Mouse (Mus musculus) hindbrain, embryonic 11.5 days (tissue): ENCODE data around the gene Thrb. TPM values are rescaled to one million over a fixed set of nuclear protein-coding genes. Genes with fewer than 3 reads are reported as not detected.

Experiments
- ATAC-seq: fragments of 200-750 bp; cut with Nextera tagmentation; 2 replicates; pipeline ENCODE4 v1.8.0; 2017; ENCODE audit warnings: mild to moderate bottlenecking, moderate TSS enrichment, moderate library complexity; ENCODE audit not compliant: low FRiP score
- DNase-seq: peaks from one replicate; pipeline ENCODE4 v3.0.0-alpha.2; 2015; ENCODE audit warnings: low spot score
- H3K27ac ChIP-seq: fragments of 300-500 bp; sonication (generic); 2 replicates; pipeline ENCODE4 v1.5.1; 2014; ENCODE audit warnings: mild to moderate bottlenecking, low read depth, low read length
- H3K27me3 ChIP-seq: fragments of 300-500 bp; sonication (generic); 2 replicates; pipeline ENCODE4 v1.6.1; 2014; ENCODE audit warnings: mild to moderate bottlenecking, low read length, moderate library complexity, mixed read lengths; ENCODE audit not compliant: control insufficient read depth, insufficient read depth
- H3K36me3 ChIP-seq: fragments of 300-500 bp; sonication (generic); 2 replicates; pipeline ENCODE4 v1.6.1; 2014; ENCODE audit warnings: mild to moderate bottlenecking, low read length, moderate library complexity, mixed read lengths; ENCODE audit not compliant: control insufficient read depth, insufficient read depth
- H3K4me1 ChIP-seq: fragments of 300-500 bp; sonication (generic); replicated peaks from 2 replicates; pipeline ENCODE4 v1.6.1; 2014; ENCODE audit warnings: low read length, mixed read lengths; ENCODE audit not compliant: control insufficient read depth, insufficient read depth
- H3K4me2 ChIP-seq: fragments of 300-500 bp; sonication (generic); replicated peaks from 2 replicates; pipeline ENCODE4 v1.6.1; 2014; ENCODE audit warnings: mild to moderate bottlenecking, low read depth, low read length
- H3K4me3 ChIP-seq: fragments of 300-500 bp; sonication (generic); 2 replicates; pipeline ENCODE4 v1.5.1; 2014; ENCODE audit warnings: low read depth, low read length
- H3K9ac ChIP-seq: fragments of 300-500 bp; sonication (generic); 2 replicates; pipeline ENCODE4 v1.6.1; 2014; ENCODE audit warnings: low read depth, low read length
- H3K9me3 ChIP-seq: fragments of 300-500 bp; sonication (generic); 2 replicates; pipeline ENCODE4 v1.6.1; 2016; ENCODE audit warnings: low read length; ENCODE audit not compliant: control insufficient read depth
- WGBS: fragments of 180-500 bp; shearing (Covaris S2); extraction: QIAGEN DNeasy Blood & Tissue Kit; methylation state at CpG from one replicate; pipeline ENCODE4 v1.1.7; 2014; 5-methylcytosine and 5-hydroxymethylcytosine counted together
- polyA plus RNA-seq: library from polyadenylated mRNA; unstranded; fragments of >200 nt; fragmentation: Nextera tagmentation; extraction: Ambion mirVana; gene quantifications from 2 replicates; pipeline ENCODE4 v1.2.1, GENCODE M21; 2014

The Thrb gene
- polyA plus RNA-seq, 1 experiment from 2014 or later: 0.52 TPM

GRCm38 (mm10) chr14:17912573-17913207 lies 252.6 kb downstream of the Thrb start:
- WGBS: 73% methylated on average over 6 of the region's 6 CpGs
- DNase-seq: no peak
- ATAC-seq: no peak
- H3K9me3 ChIP-seq: no peaks in the 10 kb centered on the region
- H3K4me2 ChIP-seq: no peak overlapping the region
- no peaks in the 10 kb centered on the region for H3K36me3 ChIP-seq
- no peak overlapping the region for H3K27ac ChIP-seq
- H3K27me3 ChIP-seq: no peaks in the 10 kb centered on the region
- H3K9ac ChIP-seq: no peak overlapping the region
- no peaks in the 10 kb centered on the region for H3K4me1 ChIP-seq
- H3K4me3 ChIP-seq: no peak overlapping the region

GRCm38 (mm10) chr14:17915556-17915955 lies 255.5 kb downstream of the Thrb start:
- Histone ChIP-seq H3K36me3 (no peaks in the 10 kb centered on the region), H3K9ac (no peak overlapping the region), H3K27me3 (no peaks in the 10 kb centered on the region), H3K4me2 (no peak overlapping the region), H3K4me3 (no peak overlapping the region), H3K4me1 (no peaks in the 10 kb centered on the region), H3K9me3 (no peaks in the 10 kb centered on the region), H3K27ac (no peak overlapping the region)
- no peak for ATAC-seq
- 81% methylated on average over 2 of the region's 2 CpGs for WGBS
- no peak for DNase-seq

GRCm38 (mm10) chr14:17916651-17917050 lies 256.6 kb downstream of the Thrb start:
- Histone ChIP-seq H3K9ac (no peak overlapping the region), H3K4me3 (no peak overlapping the region), H3K4me1 (no peaks in the 10 kb centered on the region), H3K9me3 (no peaks in the 10 kb centered on the region), H3K27ac (no peak overlapping the region), H3K4me2 (no peak overlapping the region), H3K27me3 (no peaks in the 10 kb centered on the region), H3K36me3 (no peaks in the 10 kb centered on the region)
- 79% methylated on average over 2 of the region's 2 CpGs for WGBS
- ATAC-seq (no peak), DNase-seq (no peak)

- Histone ChIP-seq H3K27me3 (no peaks in the 10 kb centered on the region), H3K36me3 (no peaks in the 10 kb centered on the region), H3K4me1 (no peaks in the 10 kb centered on the region), H3K9ac (no peak overlapping the region), H3K4me3 (no peak overlapping the region), H3K27ac (no peak overlapping the region), H3K9me3 (no peaks in the 10 kb centered on the region), H3K4me2 (no peak overlapping the region)
- no peak for DNase-seq
- ATAC-seq: no peak
- 86% methylated on average over 3 of the region's 3 CpGs for WGBS
Observed at GRCm38 (mm10) chr14:17917124-17917763, 257.2 kb downstream of the Thrb start.

GRCm38 (mm10) chr14:17917899-17918298 lies 257.8 kb downstream of the Thrb start:
- Histone ChIP-seq H3K4me2 (no peak overlapping the region), H3K27me3 (no peaks in the 10 kb centered on the region), H3K9me3 (no peaks in the 10 kb centered on the region), H3K27ac (no peak overlapping the region), H3K4me1 (no peaks in the 10 kb centered on the region), H3K36me3 (no peaks in the 10 kb centered on the region), H3K9ac (no peak overlapping the region), H3K4me3 (no peak overlapping the region)
- ATAC-seq: no peak
- DNase-seq: no peak
- 47% methylated on average over 3 of the region's 3 CpGs for WGBS

- ATAC-seq (no peak; the same call in 1 of the 2 replicates), DNase-seq (no peak)
- Histone ChIP-seq H3K9ac (no peak overlapping the region), H3K27me3 (no peaks in the 10 kb centered on the region), H3K27ac (no peak overlapping the region), H3K9me3 (no peaks in the 10 kb centered on the region), H3K4me1 (no peaks in the 10 kb centered on the region), H3K4me3 (no peak overlapping the region), H3K4me2 (no peak overlapping the region), H3K36me3 (no peaks in the 10 kb centered on the region)
- WGBS: 70% methylated on average over 8 of the region's 8 CpGs
Observed at GRCm38 (mm10) chr14:17922807-17923704, 263.0 kb downstream of the Thrb start.

- ATAC-seq (no peak), DNase-seq (no peak)
- Histone ChIP-seq H3K4me3 (no peak overlapping the region), H3K27ac (no peak overlapping the region), H3K9ac (no peak overlapping the region), H3K36me3 (no peaks in the 10 kb centered on the region), H3K4me2 (no peak overlapping the region), H3K27me3 (no peaks in the 10 kb centered on the region), H3K9me3 (no peaks in the 10 kb centered on the region), H3K4me1 (no peaks in the 10 kb centered on the region)
- WGBS: 43% methylated on average over 1 of the region's 1 CpGs
Observed at GRCm38 (mm10) chr14:17927469-17927868, 267.4 kb downstream of the Thrb start.

- Histone ChIP-seq H3K9me3 (no peaks in the 10 kb centered on the region), H3K27ac (no peak overlapping the region), H3K27me3 (no peaks in the 10 kb centered on the region), H3K9ac (no peak overlapping the region), H3K4me1 (no peaks in the 10 kb centered on the region), H3K36me3 (no peaks in the 10 kb centered on the region), H3K4me3 (no peak overlapping the region), H3K4me2 (no peak overlapping the region)
- ATAC-seq (no peak), DNase-seq (no peak)
- 70% methylated on average over 5 of the region's 5 CpGs for WGBS
Observed at GRCm38 (mm10) chr14:17929585-17929984, 269.5 kb downstream of the Thrb start.
